In the genomic region with DNA sequence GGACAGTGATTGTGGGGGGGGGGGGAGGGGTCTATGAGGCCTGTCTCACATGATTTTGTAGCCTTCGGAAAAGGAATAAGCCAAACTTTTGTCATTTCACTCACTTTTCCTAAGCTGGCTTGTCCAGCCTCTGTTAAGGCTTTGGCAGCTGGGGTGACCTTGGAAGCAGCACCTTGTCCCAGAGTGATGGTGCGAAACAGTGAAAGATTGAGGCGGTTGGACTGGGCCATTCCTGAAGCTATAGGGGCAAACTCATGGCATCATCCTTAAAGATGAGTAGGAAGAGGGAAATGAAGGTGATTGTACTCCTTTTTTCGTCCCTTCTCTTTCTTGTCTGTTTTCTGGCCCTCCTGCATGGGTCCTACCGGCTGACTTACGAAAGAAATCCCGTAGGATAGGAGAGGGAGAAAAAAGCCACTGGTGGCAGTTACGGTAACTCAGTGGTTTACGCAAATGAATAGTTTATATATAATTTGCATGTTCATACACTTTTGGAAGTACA, we compare ENCODE assay signal across 7 mouse cellular contexts. TPM values are rescaled to one million over a fixed set of nuclear protein-coding genes. Genes with fewer than 3 reads are reported as not detected.
DNase-seq lines count a peak whose midpoint lies in the region; ATAC-seq and TF ChIP-seq lines count a peak whose summit lies in the region.

No protein-coding gene starts in this region.

- TF ChIP-seq CTCF in small intestine, adult 2 months (IDR thresholded peaks at IDR 0.05; ENCODE audit: extremely low read depth, insufficient read length, insufficient replicate concordance, low read depth, low read length), result no peak

- peaks cover 4% of the 10 kb centered on the region; the same call in 1 of the 2 replicates for H3K36me3 ChIP-seq in lung, embryonic 15.5 days
- H3K36me3 ChIP-seq in limb, embryonic 12.5 days, result peaks cover 13% of the 10 kb centered on the region; the same call in 1 of the 2 replicates
- H3K36me3 ChIP-seq in small intestine, adult 2 months (ENCODE audit: control insufficient read depth, insufficient read depth, low read length), result no peaks in the 10 kb centered on the region; the same call in 1 of the 2 replicates

- H3K4me3 ChIP-seq in lung, embryonic 15.5 days, result peak overlapping the region; percentile 76
- H3K4me3 ChIP-seq in limb, embryonic 12.5 days (replicated peaks), result peak overlapping the region; percentile 91
- H3K4me3 ChIP-seq in small intestine, adult 2 months (ENCODE audit: low read depth, low read length), result peak overlapping the region; percentile 19

- H3K4me1 ChIP-seq in lung, embryonic 15.5 days, result peaks cover 20% of the 10 kb centered on the region
- H3K4me1 ChIP-seq in limb, embryonic 12.5 days (replicated peaks), result peaks cover 15% of the 10 kb centered on the region
- no peaks in the 10 kb centered on the region for H3K4me1 ChIP-seq in small intestine, adult 2 months (ENCODE audit: control insufficient read depth, insufficient read depth, insufficient read length, low read length)

- H3K9me3 ChIP-seq in lung, embryonic 15.5 days, result no peaks in the 10 kb centered on the region
- H3K9me3 ChIP-seq in limb, embryonic 12.5 days, result no peaks in the 10 kb centered on the region

- H3K27me3 ChIP-seq in lung, embryonic 15.5 days, result no peaks in the 10 kb centered on the region
- no peaks in the 10 kb centered on the region for H3K27me3 ChIP-seq in limb, embryonic 12.5 days
- no peaks in the 10 kb centered on the region for H3K27me3 ChIP-seq in small intestine, adult 2 months (ENCODE audit: control insufficient read depth, insufficient read depth, low read length)

- DNase-seq in lung, postnatal 36 days, result no peak
- no peak for DNase-seq in layer of hippocampus, adult 9-11 months
- no peak for DNase-seq in lung, postnatal 25 days (ENCODE audit: low spot score)

- ATAC-seq in lung, embryonic 15.5 days (ENCODE audit: borderline replicate concordance, extremely low read depth, low FRiP score, low TSS enrichment), result peak; percentile 25
- peak; percentile 37 for ATAC-seq in erythroblast, adult 5-6 weeks (replicated peaks; ENCODE audit: low FRiP score, poor library complexity, severe bottlenecking)
- ATAC-seq in limb, embryonic 12.5 days (ENCODE audit: insufficient number of reproducible peaks, insufficient read depth, low FRiP score, low TSS enrichment, low read depth), result peak; percentile 5; the same call in 1 of the 2 replicates

- WGBS in lung, embryonic 15.5 days, result 18% methylated on average over 9 of the region's 9 CpGs
- 22% methylated on average over 9 of the region's 9 CpGs for WGBS in limb, embryonic 12.5 days
- 15% methylated on average over 9 of the region's 9 CpGs for WGBS in small intestine, adult 2 months

- peak overlapping the region; percentile 41 for H3K9ac ChIP-seq in lung, embryonic 15.5 days
- peak overlapping the region; percentile 56 for H3K9ac ChIP-seq in limb, embryonic 12.5 days (replicated peaks)

- no peak for TF ChIP-seq POLR2A in small intestine, adult 2 months (IDR thresholded peaks at IDR 0.05; ENCODE audit: low read depth, low read length)

- no peak overlapping the region for H3K27ac ChIP-seq in lung, embryonic 15.5 days
- 0 out of 2 replicates have a peak overlapping the region, but pooled peaks have one; percentile 86 for H3K27ac ChIP-seq in limb, embryonic 12.5 days
- no peak overlapping the region for H3K27ac ChIP-seq in small intestine, adult 2 months (ENCODE audit: insufficient read depth, low read depth, low read length)

- H3K4me2 ChIP-seq in lung, embryonic 15.5 days, result peak overlapping the region; percentile 79
- H3K4me2 ChIP-seq in limb, embryonic 12.5 days, result peak overlapping the region; percentile 82

RNA-seq across cellular contexts. Expression of a gene that starts 0.5 kb away (rescaled TPM):
- 20.5 and 21.8 TPM in 2 replicates for polyA plus RNA-seq in lung, embryonic 15.5 days (2015; fragmentation: Nextera tagmentation; extraction: Ambion mirVana)
- 8.6 and 14.4 TPM in 2 replicates for total RNA-seq in erythroblast, adult 5-6 weeks (2015; ENCODE audit: low replicate concordance)
- 7.8 and 21.9 TPM in 2 replicates for total RNA-seq in erythroblast, adult 5-6 weeks (2017; ENCODE audit: low replicate concordance)
- polyA plus RNA-seq in limb, embryonic 12.5 days (2016; fragmentation: Nextera tagmentation; extraction: Ambion mirVana), result 26.6 and 28.1 TPM in 2 replicates
- polyA plus RNA-seq in small intestine, adult 2 months (2012; rRNA removed), result 14.2 and 20.9 TPM in 2 replicates

RNA-seq across cellular contexts. Expression of a gene that starts 20.2 kb away (rescaled TPM):
- 9.5 and 9.8 TPM in 2 replicates for polyA plus RNA-seq in lung, embryonic 15.5 days (2015; fragmentation: Nextera tagmentation; extraction: Ambion mirVana)
- 3.3 and 4.2 TPM in 2 replicates for total RNA-seq in erythroblast, adult 5-6 weeks (2015; ENCODE audit: low replicate concordance)
- 2.2 and 5.9 TPM in 2 replicates for total RNA-seq in erythroblast, adult 5-6 weeks (2017; ENCODE audit: low replicate concordance)
- polyA plus RNA-seq in limb, embryonic 12.5 days (2016; fragmentation: Nextera tagmentation; extraction: Ambion mirVana), result 13.1 and 15.3 TPM in 2 replicates
- polyA plus RNA-seq in small intestine, adult 2 months (2012; rRNA removed), result 5.5 and 5.7 TPM in 2 replicates

RNA-seq across cellular contexts. Expression of a gene that starts 41.2 kb away (rescaled TPM):
- polyA plus RNA-seq in lung, embryonic 15.5 days (2015; fragmentation: Nextera tagmentation; extraction: Ambion mirVana), result 22.0 and 22.9 TPM in 2 replicates
- 5.9 and 6.5 TPM in 2 replicates for total RNA-seq in erythroblast, adult 5-6 weeks (2015; ENCODE audit: low replicate concordance)
- 4.3 and 6.4 TPM in 2 replicates for total RNA-seq in erythroblast, adult 5-6 weeks (2017; ENCODE audit: low replicate concordance)
- 34.7 and 35.0 TPM in 2 replicates for polyA plus RNA-seq in limb, embryonic 12.5 days (2016; fragmentation: Nextera tagmentation; extraction: Ambion mirVana)
- 9.1 and 17.1 TPM in 2 replicates for polyA plus RNA-seq in small intestine, adult 2 months (2012; rRNA removed)

RNA-seq across cellular contexts. Expression of a gene that starts 41.2 kb away (rescaled TPM):
- 216 and 237 TPM in 2 replicates for polyA plus RNA-seq in lung, embryonic 15.5 days (2015; fragmentation: Nextera tagmentation; extraction: Ambion mirVana)
- total RNA-seq in erythroblast, adult 5-6 weeks (2015; ENCODE audit: low replicate concordance), result 20.3 and 45.0 TPM in 2 replicates
- total RNA-seq in erythroblast, adult 5-6 weeks (2017; ENCODE audit: low replicate concordance), result 35.3 and 41.0 TPM in 2 replicates
- polyA plus RNA-seq in limb, embryonic 12.5 days (2016; fragmentation: Nextera tagmentation; extraction: Ambion mirVana), result 28.9 TPM in 2 replicates
- polyA plus RNA-seq in small intestine, adult 2 months (2012; rRNA removed), result 30.5 and 50.4 TPM in 2 replicates

Comparison
In these comparisons a context has a peak if more than half of its experiments do, and no peak if none do; other contexts are left out.
1. H3K4me3 ChIP-seq: peak in every context shown above with its lines; median percentile 91 in limb, embryonic 12.5 days; 76 in lung, embryonic 15.5 days; 19 in small intestine, adult 2 months.